9 mouse cellular contexts compared by ENCODE assay signal in the genomic region with DNA sequence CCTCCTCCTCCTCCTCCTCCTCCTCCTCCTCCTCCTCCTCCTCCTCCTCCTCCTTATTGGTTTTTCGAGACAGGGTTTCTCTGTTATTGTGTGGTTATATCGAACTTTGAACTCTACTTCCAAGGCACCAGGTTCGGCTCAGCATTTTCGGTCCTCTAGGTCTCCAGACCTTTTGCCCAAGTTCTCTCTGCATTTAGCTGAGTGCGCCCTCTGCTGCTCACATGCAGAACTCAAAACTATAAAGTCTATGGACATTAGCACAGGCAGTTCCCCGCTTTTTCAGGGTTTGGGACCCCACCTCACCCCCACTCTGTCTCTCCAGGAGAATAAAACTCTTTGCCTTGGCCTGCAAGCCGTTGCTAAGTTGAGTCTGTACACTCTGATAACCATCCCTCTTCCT. TPM values are rescaled to one million over a fixed set of nuclear protein-coding genes. Genes with fewer than 3 reads are reported as not detected.
DNase-seq lines count a peak whose midpoint lies in the region; ATAC-seq and TF ChIP-seq lines count a peak whose summit lies in the region.
"Had no signal": no experiment of that assay in that cellular context is flagged by ENCODE, and none has a peak within 500 bp of the region (broad histone marks: within the 10 kb centered on the region; RNA-seq: fewer than 3 reads in every experiment).

No protein-coding gene starts in this region.

- DNase-seq in heart, adult 2 months: peak; percentile 61 to 79
- no peak for DNase-seq in heart, postnatal 25 days (ENCODE audit: low spot score)
- peak; percentile 74 for DNase-seq in adrenal gland, postnatal 25 days
- DNase-seq in embryonic facial prominence, embryonic 14.5 days (ENCODE audit: low spot score): peak; percentile 67
- peak; percentile 81 to 92 for DNase-seq in kidney, postnatal 36 days
- peak; percentile 53 for DNase-seq in thymus, postnatal 0 days (ENCODE audit: low spot score)

- H3K4me3 ChIP-seq in heart, adult 2 months: no peak overlapping the region
- H3K4me3 ChIP-seq in C2C12 (ENCODE audit: insufficient read depth, poor library complexity, severe bottlenecking): no peak overlapping the region
- no peak overlapping the region for H3K4me3 ChIP-seq in embryonic facial prominence, embryonic 14.5 days (ENCODE audit: low read depth, low read length)
- H3K4me3 ChIP-seq: liver, embryonic 15.5 days had no signal

- intact Hi-C loops in heart, adult 2 months (cut with DNase I): loop anchor here (1.0 to 5.0 kb wide), 3 partner anchors 46 to 230 kb away; no protein-coding TSS in a partner anchor
- intact Hi-C loops in heart, postnatal 25 days (cut with DNase I): loop anchor here (2.0 to 5.0 kb wide), 3 partner anchors 45 to 230 kb away; no protein-coding TSS in a partner anchor

- H3K36me3 ChIP-seq in heart, adult 2 months (ENCODE audit: control insufficient read depth, insufficient read depth, low read length): no peaks in the 10 kb centered on the region
- H3K36me3 ChIP-seq in C2C12 (ENCODE audit: control insufficient read depth, insufficient read depth): no peaks in the 10 kb centered on the region
- no peaks in the 10 kb centered on the region for H3K36me3 ChIP-seq in embryonic facial prominence, embryonic 14.5 days (ENCODE audit: control insufficient read depth, insufficient read depth, low read length)
- H3K36me3 ChIP-seq: liver, embryonic 15.5 days had no signal

- H3K27me3 ChIP-seq in heart, adult 2 months (ENCODE audit: control insufficient read depth, insufficient read depth, low read length): no peaks in the 10 kb centered on the region
- peaks cover 8% of the 10 kb centered on the region for H3K27me3 ChIP-seq in C2C12 (ENCODE audit: control insufficient read depth, insufficient read depth, insufficient read length)
- no peaks in the 10 kb centered on the region; the same call in 1 of the 2 replicates for H3K27me3 ChIP-seq in embryonic facial prominence, embryonic 14.5 days (replicated peaks; ENCODE audit: control insufficient read depth, insufficient read depth, low read length)

- no peak overlapping the region for H3ac ChIP-seq in C2C12 (ENCODE audit: control insufficient read depth, insufficient read length, low read depth)

- TF ChIP-seq CTCF in heart, adult 2 months (IDR thresholded peaks at IDR 0.05): peak; percentile 86
- TF ChIP-seq CTCF in C2C12 (IDR thresholded peaks at IDR 0.05; ENCODE audit: control insufficient read depth, insufficient read depth, insufficient read length): peak; percentile 12

- H3K4me2 ChIP-seq in embryonic facial prominence, embryonic 14.5 days (ENCODE audit: low read depth, low read length): no peak overlapping the region
- H3K4me2 ChIP-seq: liver, embryonic 15.5 days had no signal

- no peaks in the 10 kb centered on the region for H3K9me3 ChIP-seq in embryonic facial prominence, embryonic 14.5 days (ENCODE audit: control insufficient read depth, low read length)
- H3K9me3 ChIP-seq: liver, embryonic 15.5 days had no signal

- no peaks in the 10 kb centered on the region for H3K79me3 ChIP-seq in C2C12 (ENCODE audit: low read depth)

- no peak for ATAC-seq in embryonic facial prominence, embryonic 14.5 days (ENCODE audit: low read depth)
- peak; percentile 93 for ATAC-seq in megakaryocyte, adult 5-6 weeks (ENCODE audit: poor library complexity, severe bottlenecking)

- 18% methylated on average over 7 of the region's 7 CpGs for WGBS in heart, adult 2 months
- 28% methylated on average over 4 of the region's 7 CpGs for WGBS in embryonic facial prominence, embryonic 14.5 days

- no peak overlapping the region for H3K9ac ChIP-seq in heart, adult 2 months (ENCODE audit: low read depth, low read length)
- H3K9ac ChIP-seq in embryonic facial prominence, embryonic 14.5 days (ENCODE audit: low read depth, low read length): no peak overlapping the region
- H3K9ac ChIP-seq: liver, embryonic 15.5 days had no signal

- peak; percentile 54; the same call in 1 of the 2 replicates for TF ChIP-seq EP300 in heart, adult 2 months (IDR thresholded peaks at IDR 0.05; ENCODE audit: insufficient read depth, low read depth, low read length)

- no peak for TF ChIP-seq POLR2A in heart, adult 2 months (IDR thresholded peaks at IDR 0.05; ENCODE audit: insufficient read depth, low read depth, low read length)

- no peak overlapping the region for H3K27ac ChIP-seq in heart, adult 2 months
- no peak overlapping the region for H3K27ac ChIP-seq in embryonic facial prominence, embryonic 14.5 days (replicated peaks; ENCODE audit: low read depth, low read length)
- H3K27ac ChIP-seq: liver, embryonic 15.5 days had no signal

- H3K79me2 ChIP-seq in heart, adult 2 months (replicated peaks; ENCODE audit: control insufficient read depth, insufficient read depth, low read length): no peaks in the 10 kb centered on the region
- no peaks in the 10 kb centered on the region for H3K79me2 ChIP-seq in C2C12 (ENCODE audit: control insufficient read depth, insufficient read depth)

- H3K4me1 ChIP-seq in heart, adult 2 months (ENCODE audit: control insufficient read depth, insufficient read depth, low read length): no peaks in the 10 kb centered on the region
- no peaks in the 10 kb centered on the region for H3K4me1 ChIP-seq in embryonic facial prominence, embryonic 14.5 days (ENCODE audit: control insufficient read depth, insufficient read depth, low read length)

TF ChIP-seq in C2C12, 6 proteins besides CTCF, POLR2A, EP300 and RAD21:
- no peak for TF ChIP-seq USF1 (IDR thresholded peaks at IDR 0.05; ENCODE audit: low read depth)
- no peak for TF ChIP-seq CEBPB (IDR thresholded peaks at IDR 0.05; ENCODE audit: low read depth)
- no peak for TF ChIP-seq MYOG (IDR thresholded peaks at IDR 0.05; ENCODE audit: control insufficient read depth, extremely low read depth, insufficient read length)
- no peak for TF ChIP-seq MYOD1 (IDR thresholded peaks at IDR 0.05; ENCODE audit: control insufficient read depth, insufficient read length, low read depth)
- TF ChIP-seq FOSL1 (IDR thresholded peaks at IDR 0.05; ENCODE audit: insufficient read depth, low read length, poor library complexity, severe bottlenecking): no peak
- no peak for TF ChIP-seq MAX (IDR thresholded peaks at IDR 0.05)

RNA-seq across cellular contexts. Expression of gene Rab11fip5, which starts 17.4 kb away (rescaled TPM):
- 10 to 100 TPM; 59.3 to 73.9 TPM for total RNA-seq in heart, adult 2 months (2021)
- polyA plus RNA-seq in heart, adult 2 months (2012; rRNA removed): 41.6 and 55.0 TPM in 2 replicates
- 10 to 100 TPM; 59.9 to 68.6 TPM for total RNA-seq in heart, postnatal 25 days (2021)
- polyA plus RNA-seq in C2C12 (2012; fragmentation: generic; extraction: Trizol): 6.6 TPM
- total RNA-seq in adrenal gland, postnatal 25 days (2021): 27.7 and 38.8 TPM in 2 replicates
- 15.1 and 15.7 TPM in 2 replicates for polyA plus RNA-seq in embryonic facial prominence, embryonic 14.5 days (2014; fragmentation: Nextera tagmentation; extraction: Ambion mirVana)
- total RNA-seq in megakaryocyte, adult 5-6 weeks (2015): 5.2 and 6.9 TPM in 2 replicates
- 5.8 and 6.3 TPM in 2 replicates for total RNA-seq in megakaryocyte, adult 5-6 weeks (2017)
- polyA plus RNA-seq in thymus, postnatal 0 days (2015; fragmentation: Nextera tagmentation; extraction: Ambion mirVana): 4.3 and 4.7 TPM in 2 replicates

RNA-seq across cellular contexts. Expression of gene Noto, which starts 31.9 kb away (rescaled TPM):
- total RNA-seq in heart, adult 2 months (2021): not detected
- polyA plus RNA-seq in heart, adult 2 months (2012; rRNA removed): not detected in 2 replicates
- not detected for total RNA-seq in heart, postnatal 25 days (2021)
- not detected for polyA plus RNA-seq in C2C12 (2012; fragmentation: generic; extraction: Trizol)
- total RNA-seq in adrenal gland, postnatal 25 days (2021): not detected in 2 replicates
- polyA plus RNA-seq in embryonic facial prominence, embryonic 14.5 days (2014; fragmentation: Nextera tagmentation; extraction: Ambion mirVana): not detected in 2 replicates
- total RNA-seq in megakaryocyte, adult 5-6 weeks (2015): not detected in 2 replicates
- not detected in 2 replicates for total RNA-seq in megakaryocyte, adult 5-6 weeks (2017)
- 0.22 TPM in 1 of 2 replicates, not detected in the other for polyA plus RNA-seq in thymus, postnatal 0 days (2015; fragmentation: Nextera tagmentation; extraction: Ambion mirVana)
- polyA plus RNA-seq: liver, embryonic 15.5 days had no signal

RNA-seq across cellular contexts. Expression of gene Smyd5, which starts 40.0 kb away (rescaled TPM):
- 10 to 100 TPM in 1 of 2 experiments, 1 to 10 TPM in 1; 8.1 to 13.6 TPM for total RNA-seq in heart, adult 2 months (2021)
- polyA plus RNA-seq in heart, adult 2 months (2012; rRNA removed): 13.1 and 13.9 TPM in 2 replicates
- 1 to 10 TPM; 6.5 to 8.7 TPM for total RNA-seq in heart, postnatal 25 days (2021)
- 67.0 TPM for polyA plus RNA-seq in C2C12 (2012; fragmentation: generic; extraction: Trizol)
- total RNA-seq in adrenal gland, postnatal 25 days (2021): 28.8 and 29.4 TPM in 2 replicates
- 38.1 and 43.4 TPM in 2 replicates for polyA plus RNA-seq in embryonic facial prominence, embryonic 14.5 days (2014; fragmentation: Nextera tagmentation; extraction: Ambion mirVana)
- total RNA-seq in megakaryocyte, adult 5-6 weeks (2015): 7.2 and 8.3 TPM in 2 replicates
- total RNA-seq in megakaryocyte, adult 5-6 weeks (2017): 10.0 and 11.2 TPM in 2 replicates
- 28.6 and 29.1 TPM in 2 replicates for polyA plus RNA-seq in thymus, postnatal 0 days (2015; fragmentation: Nextera tagmentation; extraction: Ambion mirVana)

RNA-seq across cellular contexts. Expression of gene Sfxn5, which starts 58.6 kb away (rescaled TPM):
- total RNA-seq in heart, adult 2 months (2021): 1 to 10 TPM; 4.2 to 5.3 TPM
- 4.9 and 5.9 TPM in 2 replicates for polyA plus RNA-seq in heart, adult 2 months (2012; rRNA removed)
- 1 to 10 TPM; 4.6 to 4.8 TPM for total RNA-seq in heart, postnatal 25 days (2021)
- polyA plus RNA-seq in C2C12 (2012; fragmentation: generic; extraction: Trizol): 2.2 TPM
- 19.8 and 23.0 TPM in 2 replicates for total RNA-seq in adrenal gland, postnatal 25 days (2021)
- polyA plus RNA-seq in embryonic facial prominence, embryonic 14.5 days (2014; fragmentation: Nextera tagmentation; extraction: Ambion mirVana): 6.7 and 8.9 TPM in 2 replicates
- total RNA-seq in megakaryocyte, adult 5-6 weeks (2015): 6.5 and 8.4 TPM in 2 replicates
- 8.4 and 13.4 TPM in 2 replicates for total RNA-seq in megakaryocyte, adult 5-6 weeks (2017)
- 4.4 and 5.1 TPM in 2 replicates for polyA plus RNA-seq in thymus, postnatal 0 days (2015; fragmentation: Nextera tagmentation; extraction: Ambion mirVana)

RNA-seq across cellular contexts. Expression of gene Cct7, which starts 59.5 kb away (rescaled TPM):
- total RNA-seq in heart, adult 2 months (2021): 100 to 1,000 TPM; 144 to 159 TPM
- polyA plus RNA-seq in heart, adult 2 months (2012; rRNA removed): 83.7 and 133 TPM in 2 replicates
- 100 to 1,000 TPM; 133 to 151 TPM for total RNA-seq in heart, postnatal 25 days (2021)
- 531 TPM for polyA plus RNA-seq in C2C12 (2012; fragmentation: generic; extraction: Trizol)
- total RNA-seq in adrenal gland, postnatal 25 days (2021): 245 and 261 TPM in 2 replicates
- polyA plus RNA-seq in embryonic facial prominence, embryonic 14.5 days (2014; fragmentation: Nextera tagmentation; extraction: Ambion mirVana): 448 and 463 TPM in 2 replicates
- total RNA-seq in megakaryocyte, adult 5-6 weeks (2015): 172 and 178 TPM in 2 replicates
- 167 and 192 TPM in 2 replicates for total RNA-seq in megakaryocyte, adult 5-6 weeks (2017)
- polyA plus RNA-seq in thymus, postnatal 0 days (2015; fragmentation: Nextera tagmentation; extraction: Ambion mirVana): 415 and 437 TPM in 2 replicates
